Mouse (Mus musculus) embryo, embryonic 11 days (tissue): ENCODE data around the gene Tlk2.

ENCODE experiments used
- DNase-seq: peaks from one replicate; pipeline ENCODE4 v3.0.0-alpha.2; 2015

Gene Tlk2

GRCm38 (mm10) chr11:105264506-105264905 lies 85.9 kb downstream of the Tlk2 start:
- no peak for DNase-seq

GRCm38 (mm10) chr11:105264988-105265387 lies 86.4 kb downstream of the Tlk2 start:
- no peak for DNase-seq

GRCm38 (mm10) chr11:105270155-105270554 lies 91.5 kb downstream of the Tlk2 start:
- DNase-seq, result peak; percentile 74

GRCm38 (mm10) chr11:105280456-105280855 lies 101.8 kb downstream of the Tlk2 start:
- no peak for DNase-seq

GRCm38 (mm10) chr11:105281291-105281690 lies 102.7 kb downstream of the Tlk2 start:
- no peak for DNase-seq

- no peak for DNase-seq
Observed at GRCm38 (mm10) chr11:105281763-105282459, 103.3 kb downstream of the Tlk2 start.

- peak; percentile 78 for DNase-seq
Observed at GRCm38 (mm10) chr11:105282460-105282859, 103.9 kb downstream of the Tlk2 start.

GRCm38 (mm10) chr11:105283016-105283415 lies 104.4 kb downstream of the Tlk2 start:
- no peak for DNase-seq

- peak; percentile 63 for DNase-seq
Observed at GRCm38 (mm10) chr11:105285720-105286119, 107.1 kb downstream of the Tlk2 start.

GRCm38 (mm10) chr11:105289403-105289802 lies 110.8 kb downstream of the Tlk2 start:
- DNase-seq, result no peak

- peak; percentile 85 for DNase-seq
Observed at GRCm38 (mm10) chr11:105291681-105292123, 113.1 kb downstream of the Tlk2 start.

GRCm38 (mm10) chr11:105292124-105293071 lies 113.8 kb downstream of the Tlk2 start, which contains the start of gene Mrc2:
Mrc2 (plus strand) TSS chr11:105292643.
- DNase-seq, result peak; percentile 88

- DNase-seq, result peak; percentile 91
Observed at GRCm38 (mm10) chr11:105293101-105293581, 114.5 kb downstream of the Tlk2 start.

- peak; percentile 41 for DNase-seq
Observed at GRCm38 (mm10) chr11:105293901-105294494, 115.4 kb downstream of the Tlk2 start.

GRCm38 (mm10) chr11:105296084-105296483 lies 117.5 kb downstream of the Tlk2 start:
- no peak for DNase-seq

GRCm38 (mm10) chr11:105310197-105310596 lies 131.6 kb downstream of the Tlk2 start:
- no peak for DNase-seq

- DNase-seq, result peak; percentile 31
Observed at GRCm38 (mm10) chr11:105311291-105311975, 132.8 kb downstream of the Tlk2 start.

GRCm38 (mm10) chr11:105312311-105312942 lies 133.8 kb downstream of the Tlk2 start:
- peak; percentile 54 for DNase-seq

- DNase-seq, result peak; percentile 84
Observed at GRCm38 (mm10) chr11:105312972-105313632, 134.5 kb downstream of the Tlk2 start.

GRCm38 (mm10) chr11:105313633-105314014 lies 135.0 kb downstream of the Tlk2 start:
- DNase-seq, result no peak

- DNase-seq, result no peak
Observed at GRCm38 (mm10) chr11:105315296-105315695, 136.7 kb downstream of the Tlk2 start.
